Mouse (Mus musculus): Measurements from ENCODE around the gene Zfhx3.

Zfhx3 gene

GRCm38 (mm10) chr8:108718031-108718430 is 775.6 kb downstream of the Zfhx3 start:
- no peak for DNase-seq (ENCODE audit: low spot score)

GRCm38 (mm10) chr8:108720840-108721239 is 778.4 kb downstream of the Zfhx3 start:
- no peak for DNase-seq (ENCODE audit: low spot score)

DNA sequence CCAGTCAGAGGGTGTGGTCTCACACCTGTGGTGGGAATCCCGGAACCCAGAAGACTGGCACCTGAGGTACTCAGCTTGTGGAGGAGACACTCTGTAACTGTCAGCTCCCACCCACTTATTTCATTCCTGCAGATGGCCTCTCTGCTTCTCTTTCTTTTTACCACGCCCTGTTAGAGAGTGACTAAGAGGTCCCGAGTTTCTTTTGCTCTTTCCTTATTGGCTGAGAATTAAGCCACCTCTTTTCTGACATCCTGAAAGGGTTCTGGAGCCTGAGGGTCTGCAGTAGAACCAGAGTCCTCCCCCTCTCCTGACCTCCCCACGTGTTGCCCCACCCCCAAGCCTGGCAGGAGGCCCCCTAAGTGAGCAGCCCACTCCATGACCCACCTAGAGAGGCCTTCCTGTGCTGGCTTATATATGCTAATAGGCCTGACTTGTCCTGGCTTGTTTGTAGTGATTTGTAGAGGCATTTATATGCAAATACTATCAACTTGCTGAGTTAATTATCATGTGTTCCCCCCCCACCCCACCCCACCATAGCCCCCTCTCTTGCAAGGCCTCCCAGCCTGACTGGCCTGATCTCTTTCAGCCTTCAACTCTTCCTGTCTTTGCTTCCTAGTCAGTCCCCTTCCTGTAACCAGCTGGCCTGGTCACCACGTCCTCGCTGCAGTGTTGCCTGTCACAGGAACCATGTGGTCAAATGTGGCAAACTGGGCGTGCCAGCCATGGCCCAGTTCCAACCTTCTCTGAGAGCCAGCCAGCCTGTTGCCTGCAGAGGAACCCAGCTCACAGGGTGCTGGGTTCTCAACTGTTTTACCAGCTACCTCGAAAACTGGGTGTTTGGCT is 780.4 kb downstream of the Zfhx3 start:
- DNase-seq (ENCODE audit: low spot score): no peak

- DNase-seq (ENCODE audit: low spot score): no peak
Observed at GRCm38 (mm10) chr8:108723636-108724035, 781.2 kb downstream of the Zfhx3 start.

DNA sequence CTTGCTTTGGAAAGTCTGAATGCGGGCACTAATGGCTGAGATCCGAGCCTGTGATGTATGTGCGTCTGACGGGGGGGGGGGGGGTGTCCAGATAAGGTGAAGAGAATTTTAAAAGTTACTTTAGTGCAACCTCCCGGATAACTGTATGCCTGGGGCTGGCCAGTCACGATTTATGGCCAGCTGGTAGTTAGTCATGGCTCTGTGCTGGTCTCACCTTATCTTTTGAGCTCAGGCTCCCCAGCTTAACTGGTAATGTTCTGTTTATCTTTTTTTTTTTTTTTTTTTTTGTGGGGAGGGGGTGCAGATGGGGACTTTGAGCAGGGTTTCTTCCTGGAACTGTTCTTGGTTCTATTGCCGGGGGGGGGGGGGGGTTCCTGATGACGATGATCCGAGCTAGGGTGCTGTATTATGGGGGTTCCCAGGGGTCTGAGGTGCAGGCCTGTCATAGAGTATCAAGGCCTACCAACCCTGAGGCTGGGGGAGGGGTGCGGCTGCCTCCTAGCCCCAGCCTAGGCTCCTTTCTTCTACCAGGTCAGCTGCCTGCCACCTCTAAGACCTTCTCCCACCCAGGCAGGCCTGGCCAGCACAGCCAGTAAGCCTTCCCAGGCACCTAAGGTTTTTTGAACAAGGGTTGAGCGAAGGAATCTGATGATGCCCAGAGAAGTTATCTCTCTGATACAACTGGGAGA is 782.5 kb downstream of the Zfhx3 start:
- peak; percentile 51 for DNase-seq (ENCODE audit: low spot score)

GRCm38 (mm10) chr8:108725631-108726030 is 783.2 kb downstream of the Zfhx3 start:
- DNase-seq (ENCODE audit: low spot score): no peak

DNA sequence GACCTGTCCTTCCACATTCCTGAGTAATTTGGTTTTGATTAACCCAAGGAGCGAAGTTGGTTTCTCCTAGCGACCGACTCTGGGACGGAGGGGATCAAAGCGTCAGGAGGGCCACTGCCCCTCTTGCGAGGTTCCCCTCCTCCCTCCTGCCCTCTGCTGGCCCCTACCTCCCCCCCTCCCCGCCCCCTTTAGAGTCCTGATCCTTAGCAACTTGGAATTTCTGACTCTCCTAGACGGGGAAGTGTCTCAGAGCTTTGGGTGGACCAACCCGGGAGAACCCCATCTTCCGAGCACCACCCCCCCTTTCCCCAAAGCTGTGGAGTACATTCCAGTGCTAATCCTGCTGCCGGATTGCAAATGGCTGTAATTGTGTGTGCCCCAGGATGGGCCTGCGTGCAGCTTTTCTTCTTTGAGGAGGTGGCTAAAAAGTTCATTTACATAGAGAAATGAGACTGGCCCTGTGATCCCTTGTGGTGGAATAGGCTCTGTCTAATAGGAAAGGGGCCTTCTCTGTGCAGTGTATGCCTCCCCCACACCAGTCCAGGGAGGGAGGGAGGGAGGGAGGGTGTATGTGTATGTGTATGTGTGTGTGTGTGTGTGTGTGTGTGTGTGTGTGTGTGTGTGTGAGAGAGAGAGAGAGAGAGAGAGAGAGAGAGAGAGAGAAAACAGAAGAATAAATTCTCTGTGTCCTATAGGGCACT is 784.2 kb downstream of the Zfhx3 start:
- peak; percentile 84 for DNase-seq (ENCODE audit: low spot score)

- peak; percentile 80 for DNase-seq (ENCODE audit: low spot score)
Observed at GRCm38 (mm10) chr8:108729169-108729568, 786.7 kb downstream of the Zfhx3 start.

- DNase-seq (ENCODE audit: low spot score): no peak
Observed at GRCm38 (mm10) chr8:108729667-108730329, 787.4 kb downstream of the Zfhx3 start.

GRCm38 (mm10) chr8:108730907-108731440 is 788.5 kb downstream of the Zfhx3 start:
- no peak for DNase-seq (ENCODE audit: low spot score)

DNA sequence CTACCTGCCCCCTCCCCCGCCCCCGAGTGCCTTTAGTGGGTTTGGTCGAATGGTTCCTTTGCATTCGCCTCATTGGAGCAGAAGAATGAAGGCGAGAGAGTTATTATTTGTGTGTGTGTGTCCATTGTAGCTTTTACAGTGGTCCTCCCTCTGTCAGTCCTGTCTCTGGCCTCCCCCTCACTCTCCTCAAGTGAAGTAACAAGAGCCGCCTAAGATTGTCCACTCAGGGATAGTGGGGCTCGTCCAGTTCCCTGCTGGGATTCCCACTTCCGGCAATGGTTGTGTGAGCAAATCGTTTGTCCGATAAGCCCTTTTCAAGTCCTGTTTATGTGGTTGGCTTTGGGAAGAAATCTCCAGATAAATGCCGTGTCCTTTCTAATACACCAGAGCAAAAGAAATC is 790.1 kb downstream of the Zfhx3 start:
- DNase-seq (ENCODE audit: low spot score): peak; percentile 45

DNA sequence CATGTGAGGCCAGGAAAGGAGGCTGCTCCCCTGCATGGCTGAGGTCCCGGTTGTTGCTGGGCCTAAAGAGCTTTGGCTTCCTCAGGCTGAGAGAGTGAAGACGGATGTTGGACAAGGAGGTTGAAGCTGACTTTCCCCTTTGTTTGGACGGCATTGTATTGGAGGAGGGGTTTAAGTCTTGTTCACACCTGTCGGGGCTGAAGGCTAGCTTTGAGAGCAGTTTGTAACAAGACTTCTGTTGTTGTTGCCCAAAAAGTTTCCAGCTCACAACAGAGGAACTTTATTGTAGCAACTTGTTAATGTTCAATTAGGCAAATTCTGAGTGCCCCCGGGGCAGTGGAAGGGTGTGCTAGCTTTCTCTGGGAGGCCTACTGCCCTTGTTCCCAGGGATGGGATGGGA is 790.9 kb downstream of the Zfhx3 start:
- no peak for DNase-seq (ENCODE audit: low spot score)

GRCm38 (mm10) chr8:108736442-108736841 is 794.0 kb downstream of the Zfhx3 start:
- DNase-seq (ENCODE audit: low spot score): no peak

DNA sequence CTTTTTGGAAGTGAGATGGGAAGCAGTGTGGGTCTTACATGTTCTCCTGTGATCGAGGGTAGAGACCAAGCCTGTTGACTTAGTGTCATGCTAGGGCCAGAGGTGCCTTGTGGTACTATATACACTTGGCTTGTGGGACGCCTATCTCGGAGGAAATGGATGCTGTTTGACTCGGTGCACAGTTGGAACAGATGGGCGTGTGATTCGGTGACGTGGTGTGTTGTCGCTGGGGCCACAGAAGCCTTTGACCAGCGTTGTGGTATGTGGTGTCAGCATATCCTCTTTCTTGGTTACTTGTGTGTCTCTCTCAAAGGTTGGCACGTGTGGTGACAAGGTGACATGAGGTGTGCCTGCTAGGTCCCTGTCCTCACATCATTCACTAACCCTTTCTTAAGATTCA is 795.7 kb downstream of the Zfhx3 start:
- DNase-seq (ENCODE audit: low spot score): no peak

- DNase-seq (ENCODE audit: low spot score): no peak
Observed at GRCm38 (mm10) chr8:108739517-108739916, 797.1 kb downstream of the Zfhx3 start.

GRCm38 (mm10) chr8:108740443-108740842 is 798.0 kb downstream of the Zfhx3 start:
- no peak for DNase-seq (ENCODE audit: low spot score)

DNA sequence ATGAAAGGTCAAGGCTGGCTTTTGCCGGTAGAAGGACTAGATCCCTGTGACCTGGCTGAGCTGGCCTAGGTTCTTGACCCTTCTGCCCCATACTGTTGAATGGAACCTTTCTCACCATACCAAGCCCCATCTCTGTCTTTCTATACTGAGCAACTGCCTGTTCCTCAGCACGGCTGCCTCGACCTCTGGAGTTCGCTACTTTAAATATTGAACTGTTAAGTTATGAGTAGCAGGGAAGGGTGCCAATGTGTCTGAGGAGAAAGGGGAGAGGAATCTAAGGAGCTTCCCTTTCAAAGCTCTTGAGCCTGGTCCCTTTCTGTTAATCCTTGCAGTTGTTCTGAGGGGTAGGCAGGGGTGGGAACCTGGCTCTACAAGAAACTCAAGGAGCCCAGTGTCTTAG is 799.2 kb downstream of the Zfhx3 start:
- no peak for DNase-seq (ENCODE audit: low spot score)

- DNase-seq (ENCODE audit: low spot score): no peak
Observed at GRCm38 (mm10) chr8:108742465-108742864, 800.0 kb downstream of the Zfhx3 start.

DNA sequence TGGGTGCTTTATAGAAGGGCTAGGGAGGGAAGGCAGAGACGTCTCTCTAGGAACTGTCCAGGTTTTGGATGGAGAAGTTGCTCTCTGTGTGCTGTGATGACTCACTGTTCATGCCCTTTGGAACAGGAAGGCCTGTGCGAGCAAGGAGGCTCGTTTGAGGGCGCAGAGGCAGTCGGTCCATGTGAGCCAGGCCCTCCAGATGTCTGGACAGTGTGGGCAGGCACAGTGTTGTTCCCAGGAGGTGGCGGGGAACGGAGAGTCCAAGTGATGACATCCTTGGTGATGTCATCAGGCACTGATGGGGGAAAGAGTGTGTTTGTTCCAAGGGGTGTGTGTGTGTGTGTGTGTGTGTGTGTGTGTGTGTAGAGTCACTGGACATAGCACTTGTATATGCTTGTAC is 800.8 kb downstream of the Zfhx3 start:
- no peak for DNase-seq (ENCODE audit: low spot score)

GRCm38 (mm10) chr8:108745551-108745950 is 803.1 kb downstream of the Zfhx3 start:
- no peak for DNase-seq (ENCODE audit: low spot score)

DNA sequence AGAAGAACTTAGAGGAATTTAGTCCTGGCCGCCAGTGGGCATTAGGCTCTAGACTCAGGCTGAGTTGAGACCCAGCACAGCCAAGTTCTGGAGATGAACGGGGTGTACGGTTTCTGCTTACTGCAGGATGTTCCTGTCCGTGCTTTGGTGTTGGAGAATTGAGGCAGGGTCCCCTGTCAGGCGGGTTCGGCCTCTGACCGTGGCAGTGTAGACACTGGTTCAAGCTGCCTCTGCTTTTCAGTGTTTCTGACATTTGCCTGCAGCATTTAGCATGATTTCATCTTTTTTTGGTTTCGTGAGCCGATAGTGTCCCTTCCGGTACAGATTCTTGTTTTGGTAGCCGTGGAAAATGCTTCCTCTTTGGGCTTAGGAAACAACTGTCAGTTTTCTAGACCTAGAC is 805.7 kb downstream of the Zfhx3 start:
- no peak for DNase-seq (ENCODE audit: low spot score)

- peak; percentile 54 for DNase-seq (ENCODE audit: low spot score)
Observed at GRCm38 (mm10) chr8:108748851-108749376, 806.5 kb downstream of the Zfhx3 start.

Measured in embryo, embryonic 10 days (tissue).